Mouse (Mus musculus): ENCODE measurements at regions not wholly inside any gene's neighbourhood (a gene's known extent, or its start where the extent isn't known, plus 50 kb on each side); places are given as distances from the start of the nearest gene placed in this dataset.
A peak's percentile ranks its signal among the peaks of the same experiment; 100 is the strongest.

- no peak overlapping the region for H3K4me2 ChIP-seq (ENCODE audit: low read length)
- H3K4me3 ChIP-seq (ENCODE audit: low read depth, low read length) = no peak overlapping the region
- H3K9ac ChIP-seq (ENCODE audit: low read depth, low read length) = no peak overlapping the region
- H3K36me3 ChIP-seq (ENCODE audit: control insufficient read depth, insufficient read depth, low read length) = no peaks in the 10 kb centered on the region
- ATAC-seq = no peak
- peaks cover 10% of the 10 kb centered on the region for H3K4me1 ChIP-seq (ENCODE audit: control insufficient read depth, insufficient read depth, low read length)
- H3K27me3 ChIP-seq (ENCODE audit: control insufficient read depth, insufficient read depth, low read depth, low read length) = no peaks in the 10 kb centered on the region
- no peaks in the 10 kb centered on the region; the same call in 1 of the 2 replicates for H3K9me3 ChIP-seq (replicated peaks; ENCODE audit: control insufficient read depth, low read length, poor library complexity, severe bottlenecking)
- no peak overlapping the region for H3K27ac ChIP-seq (ENCODE audit: low read length)
- 73% methylated on average over 5 of the region's 5 CpGs for WGBS
Measured at GRCm38 (mm10) chr5:111635092-111635491, 98.6 kb upstream of the Gm26897 start.

GRCm38 (mm10) chr5:111636969-111637368 is 96.8 kb upstream of the Gm26897 start:
- Histone ChIP-seq H3K4me3 (ENCODE audit: low read depth, low read length) (no peak overlapping the region), H3K27me3 (ENCODE audit: control insufficient read depth, insufficient read depth, low read depth, low read length) (no peaks in the 10 kb centered on the region), H3K27ac (ENCODE audit: low read length) (no peak overlapping the region), H3K4me2 (ENCODE audit: low read length) (no peak overlapping the region), H3K4me1 (ENCODE audit: control insufficient read depth, insufficient read depth, low read length) (peaks cover 12% of the 10 kb centered on the region), H3K9me3 (replicated peaks; ENCODE audit: control insufficient read depth, low read length, poor library complexity, severe bottlenecking) (no peaks in the 10 kb centered on the region; the same call in 1 of the 2 replicates), H3K36me3 (ENCODE audit: control insufficient read depth, insufficient read depth, low read length) (no peaks in the 10 kb centered on the region), H3K9ac (ENCODE audit: low read depth, low read length) (no peak overlapping the region)
- no peak for ATAC-seq
- 28% methylated on average over 4 of the region's 4 CpGs for whole genome bisulfite sequencing

GRCm38 (mm10) chr5:111638306-111638705 is 95.4 kb upstream of the Gm26897 start:
- H3K9me3 ChIP-seq (replicated peaks; ENCODE audit: control insufficient read depth, low read length, poor library complexity, severe bottlenecking) = no peaks in the 10 kb centered on the region; the same call in 1 of the 2 replicates
- 75% methylated on average over 7 of the region's 7 CpGs for WGBS
- no peak overlapping the region for H3K27ac ChIP-seq (ENCODE audit: low read length)
- H3K4me2 ChIP-seq (ENCODE audit: low read length) = no peak overlapping the region
- H3K9ac ChIP-seq (ENCODE audit: low read depth, low read length) = no peak overlapping the region
- no peak overlapping the region for H3K4me3 ChIP-seq (ENCODE audit: low read depth, low read length)
- no peaks in the 10 kb centered on the region for H3K36me3 ChIP-seq (ENCODE audit: control insufficient read depth, insufficient read depth, low read length)
- H3K4me1 ChIP-seq (ENCODE audit: control insufficient read depth, insufficient read depth, low read length) = peaks cover 12% of the 10 kb centered on the region
- no peaks in the 10 kb centered on the region for H3K27me3 ChIP-seq (ENCODE audit: control insufficient read depth, insufficient read depth, low read depth, low read length)
- no peak for ATAC-seq

GRCm38 (mm10) chr5:111639476-111640287 is 94.0 kb upstream of the Gm26897 start:
- no peaks in the 10 kb centered on the region for H3K9me3 ChIP-seq (replicated peaks; ENCODE audit: control insufficient read depth, low read length, poor library complexity, severe bottlenecking)
- WGBS = 7% methylated on average over 24 of the region's 29 CpGs
- H3K4me2 ChIP-seq (ENCODE audit: low read length) = peak overlapping the region; percentile 33
- peak overlapping the region; percentile 46; the same call in 1 of the 2 replicates for H3K9ac ChIP-seq (ENCODE audit: low read depth, low read length)
- H3K4me3 ChIP-seq (ENCODE audit: low read depth, low read length) = no peak overlapping the region
- no peak overlapping the region for H3K27ac ChIP-seq (ENCODE audit: low read length)
- no peak for ATAC-seq
- H3K4me1 ChIP-seq (ENCODE audit: control insufficient read depth, insufficient read depth, low read length) = peaks cover 12% of the 10 kb centered on the region
- no peaks in the 10 kb centered on the region for H3K36me3 ChIP-seq (ENCODE audit: control insufficient read depth, insufficient read depth, low read length)
- no peaks in the 10 kb centered on the region for H3K27me3 ChIP-seq (ENCODE audit: control insufficient read depth, insufficient read depth, low read depth, low read length)

- Histone ChIP-seq H3K27ac (ENCODE audit: low read length) (no peak overlapping the region), H3K4me2 (ENCODE audit: low read length) (no peak overlapping the region), H3K4me3 (ENCODE audit: low read depth, low read length) (no peak overlapping the region), H3K36me3 (ENCODE audit: control insufficient read depth, insufficient read depth, low read length) (no peaks in the 10 kb centered on the region), H3K9me3 (replicated peaks; ENCODE audit: control insufficient read depth, low read length, poor library complexity, severe bottlenecking) (no peaks in the 10 kb centered on the region), H3K9ac (ENCODE audit: low read depth, low read length) (no peak overlapping the region), H3K4me1 (ENCODE audit: control insufficient read depth, insufficient read depth, low read length) (peaks cover 12% of the 10 kb centered on the region), H3K27me3 (ENCODE audit: control insufficient read depth, insufficient read depth, low read depth, low read length) (no peaks in the 10 kb centered on the region)
- no peak for ATAC-seq
- WGBS = 59% methylated on average over 7 of the region's 7 CpGs
Measured at GRCm38 (mm10) chr5:111640976-111641375, 92.7 kb upstream of the Gm26897 start.

- H3K4me1 ChIP-seq (ENCODE audit: control insufficient read depth, insufficient read depth, low read length) = peaks cover 12% of the 10 kb centered on the region
- ATAC-seq = no peak
- H3K9me3 ChIP-seq (replicated peaks; ENCODE audit: control insufficient read depth, low read length, poor library complexity, severe bottlenecking) = no peaks in the 10 kb centered on the region
- H3K4me2 ChIP-seq (ENCODE audit: low read length) = no peak overlapping the region
- no peak overlapping the region for H3K4me3 ChIP-seq (ENCODE audit: low read depth, low read length)
- H3K27ac ChIP-seq (ENCODE audit: low read length) = no peak overlapping the region
- no peaks in the 10 kb centered on the region for H3K27me3 ChIP-seq (ENCODE audit: control insufficient read depth, insufficient read depth, low read depth, low read length)
- 84% methylated on average over 4 of the region's 4 CpGs for WGBS
- H3K36me3 ChIP-seq (ENCODE audit: control insufficient read depth, insufficient read depth, low read length) = no peaks in the 10 kb centered on the region
- H3K9ac ChIP-seq (ENCODE audit: low read depth, low read length) = no peak overlapping the region
Measured at GRCm38 (mm10) chr5:111641685-111642084, 92.0 kb upstream of the Gm26897 start.

- peaks cover 24% of the 10 kb centered on the region for H3K4me1 ChIP-seq (ENCODE audit: control insufficient read depth, insufficient read depth, low read length)
- no peaks in the 10 kb centered on the region for H3K27me3 ChIP-seq (ENCODE audit: control insufficient read depth, insufficient read depth, low read depth, low read length)
- no peaks in the 10 kb centered on the region for H3K9me3 ChIP-seq (replicated peaks; ENCODE audit: control insufficient read depth, low read length, poor library complexity, severe bottlenecking)
- H3K9ac ChIP-seq (ENCODE audit: low read depth, low read length) = no peak overlapping the region
- H3K27ac ChIP-seq (ENCODE audit: low read length) = no peak overlapping the region
- ATAC-seq = no peak
- 85% methylated on average over 2 of the region's 2 CpGs for WGBS
- no peaks in the 10 kb centered on the region for H3K36me3 ChIP-seq (ENCODE audit: control insufficient read depth, insufficient read depth, low read length)
- no peak overlapping the region for H3K4me2 ChIP-seq (ENCODE audit: low read length)
- no peak overlapping the region for H3K4me3 ChIP-seq (ENCODE audit: low read depth, low read length)
Measured at GRCm38 (mm10) chr5:111644142-111644541, 89.6 kb upstream of the Gm26897 start.

GRCm38 (mm10) chr5:111644788-111645187 is 88.9 kb upstream of the Gm26897 start:
- Histone ChIP-seq H3K27me3 (ENCODE audit: control insufficient read depth, insufficient read depth, low read depth, low read length) (no peaks in the 10 kb centered on the region), H3K4me3 (ENCODE audit: low read depth, low read length) (no peak overlapping the region), H3K4me1 (ENCODE audit: control insufficient read depth, insufficient read depth, low read length) (peaks cover 24% of the 10 kb centered on the region), H3K9me3 (replicated peaks; ENCODE audit: control insufficient read depth, low read length, poor library complexity, severe bottlenecking) (no peaks in the 10 kb centered on the region), H3K9ac (ENCODE audit: low read depth, low read length) (no peak overlapping the region), H3K4me2 (ENCODE audit: low read length) (no peak overlapping the region), H3K36me3 (ENCODE audit: control insufficient read depth, insufficient read depth, low read length) (no peaks in the 10 kb centered on the region), H3K27ac (ENCODE audit: low read length) (no peak overlapping the region)
- no peak for ATAC-seq
- 56% methylated on average over 4 of the region's 4 CpGs for WGBS

GRCm38 (mm10) chr5:111647686-111648200 is 86.0 kb upstream of the Gm26897 start:
- Histone ChIP-seq H3K4me1 (ENCODE audit: control insufficient read depth, insufficient read depth, low read length) (peaks cover 19% of the 10 kb centered on the region), H3K4me3 (ENCODE audit: low read depth, low read length) (no peak overlapping the region), H3K9me3 (replicated peaks; ENCODE audit: control insufficient read depth, low read length, poor library complexity, severe bottlenecking) (no peaks in the 10 kb centered on the region), H3K27ac (ENCODE audit: low read length) (no peak overlapping the region), H3K36me3 (ENCODE audit: control insufficient read depth, insufficient read depth, low read length) (no peaks in the 10 kb centered on the region), H3K9ac (ENCODE audit: low read depth, low read length) (no peak overlapping the region), H3K4me2 (ENCODE audit: low read length) (no peak overlapping the region), H3K27me3 (ENCODE audit: control insufficient read depth, insufficient read depth, low read depth, low read length) (no peaks in the 10 kb centered on the region)
- ATAC-seq = no peak
- 91% methylated on average over 6 of the region's 6 CpGs for WGBS
